Mouse (Mus musculus): Measurements from ENCODE around the gene Tmcc3. TPM values are rescaled to one million over a fixed set of nuclear protein-coding genes. Genes with fewer than 3 reads are reported as not detected.
"Not testable (repeated sequence)": the region's sequence is repeated elsewhere in the genome, so short reads cannot be mapped to it uniquely, and the experiment has no call there.

The Tmcc3 gene
- total RNA-seq, 2 experiments from 2014 or later, result 33.7 to 34.4 TPM

DNA sequence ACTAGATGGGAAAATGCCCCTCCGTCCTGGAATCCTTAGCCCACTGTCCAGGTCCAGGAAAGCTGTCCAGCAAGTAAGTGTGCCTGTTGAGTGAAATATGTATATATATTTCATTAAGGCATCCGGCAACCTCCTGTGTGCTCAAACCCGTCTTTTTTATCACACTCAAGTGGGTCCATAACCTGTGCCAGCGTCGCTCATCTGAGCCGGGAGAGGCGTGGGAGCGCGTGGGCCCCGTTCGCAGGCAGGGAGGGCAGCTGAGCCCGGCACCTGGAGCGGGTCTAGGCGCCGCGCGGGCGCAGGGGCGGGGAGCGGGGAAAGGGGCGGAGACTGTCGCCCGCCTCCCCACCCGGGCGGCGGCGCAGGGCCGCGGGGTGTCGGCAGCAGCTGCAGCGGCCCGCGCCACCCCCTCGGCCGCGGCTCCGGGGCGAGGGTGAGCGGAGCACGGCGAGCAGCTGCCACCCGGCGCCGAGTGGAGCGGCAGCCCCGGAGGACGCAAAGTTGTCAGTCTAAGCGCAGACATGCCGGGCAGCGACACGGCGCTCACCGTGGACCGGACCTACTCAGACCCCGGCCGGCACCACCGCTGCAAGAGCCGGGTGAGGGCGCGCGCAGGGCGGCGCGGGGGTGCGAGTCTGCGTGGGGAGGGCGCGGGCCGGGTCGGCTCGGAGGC lies 202.9 kb downstream of the Tmcc3 start:
- peak; percentile 86 for DNase-seq

DNA sequence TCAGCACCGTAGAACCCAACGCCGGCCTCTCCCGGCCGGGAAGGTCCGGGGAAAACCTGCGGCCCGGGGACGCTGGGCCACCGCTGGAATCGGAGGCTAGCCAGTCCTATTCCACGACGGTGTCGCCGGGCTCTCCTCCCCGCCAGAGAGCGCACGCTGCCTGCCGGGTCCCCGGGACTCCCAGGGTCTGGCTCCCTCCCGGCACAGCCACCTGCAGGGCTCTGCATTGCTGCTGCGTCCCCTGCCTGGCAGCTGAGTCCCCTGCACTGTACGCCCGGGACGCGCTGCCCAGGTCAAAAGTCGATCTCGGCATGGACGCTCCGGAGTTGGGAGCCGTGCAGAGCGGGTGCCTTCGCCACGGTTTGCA lies 203.4 kb downstream of the Tmcc3 start:
- peak; percentile 82 for DNase-seq

DNA sequence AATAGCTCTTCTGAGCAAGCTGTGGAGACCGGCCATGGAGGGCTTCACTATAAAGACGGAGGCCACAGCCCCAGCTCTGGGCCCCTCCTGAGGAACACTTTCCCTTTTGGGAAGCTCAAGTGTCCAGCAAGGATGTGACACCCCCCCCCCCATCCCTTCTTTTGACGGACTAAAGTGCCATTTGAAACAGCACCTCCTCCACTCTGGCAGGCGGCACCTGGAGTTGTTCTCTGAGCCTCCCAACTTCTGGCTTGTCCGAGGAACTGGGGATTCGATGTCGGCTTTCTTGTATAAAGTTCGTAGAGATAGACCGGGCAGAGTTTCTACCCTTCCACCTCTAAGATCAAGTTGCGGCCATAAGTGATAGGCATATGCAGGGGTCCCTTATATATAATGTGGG lies 203.8 kb downstream of the Tmcc3 start:
- no peak for DNase-seq

DNA sequence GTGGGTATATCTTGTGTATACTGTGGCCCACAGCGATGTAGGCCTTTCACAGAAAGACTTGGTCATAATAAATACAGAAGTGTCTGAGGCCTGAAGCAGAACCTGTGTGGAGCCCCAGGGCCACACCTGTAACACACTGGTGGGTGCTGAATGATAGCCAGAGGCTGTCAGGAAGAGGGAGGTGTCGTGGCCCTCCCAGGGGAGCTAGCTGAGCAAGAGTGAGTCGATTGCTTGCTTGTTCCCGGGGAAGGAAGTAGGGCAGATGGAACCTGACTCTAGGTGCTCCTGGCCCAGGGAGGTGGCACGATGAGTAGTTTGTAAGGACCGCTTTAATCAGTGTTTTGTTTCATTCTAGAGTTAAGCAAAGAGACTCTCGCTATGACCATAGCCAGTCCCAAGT lies 208.1 kb downstream of the Tmcc3 start:
- DNase-seq, result peak; percentile 26

DNA sequence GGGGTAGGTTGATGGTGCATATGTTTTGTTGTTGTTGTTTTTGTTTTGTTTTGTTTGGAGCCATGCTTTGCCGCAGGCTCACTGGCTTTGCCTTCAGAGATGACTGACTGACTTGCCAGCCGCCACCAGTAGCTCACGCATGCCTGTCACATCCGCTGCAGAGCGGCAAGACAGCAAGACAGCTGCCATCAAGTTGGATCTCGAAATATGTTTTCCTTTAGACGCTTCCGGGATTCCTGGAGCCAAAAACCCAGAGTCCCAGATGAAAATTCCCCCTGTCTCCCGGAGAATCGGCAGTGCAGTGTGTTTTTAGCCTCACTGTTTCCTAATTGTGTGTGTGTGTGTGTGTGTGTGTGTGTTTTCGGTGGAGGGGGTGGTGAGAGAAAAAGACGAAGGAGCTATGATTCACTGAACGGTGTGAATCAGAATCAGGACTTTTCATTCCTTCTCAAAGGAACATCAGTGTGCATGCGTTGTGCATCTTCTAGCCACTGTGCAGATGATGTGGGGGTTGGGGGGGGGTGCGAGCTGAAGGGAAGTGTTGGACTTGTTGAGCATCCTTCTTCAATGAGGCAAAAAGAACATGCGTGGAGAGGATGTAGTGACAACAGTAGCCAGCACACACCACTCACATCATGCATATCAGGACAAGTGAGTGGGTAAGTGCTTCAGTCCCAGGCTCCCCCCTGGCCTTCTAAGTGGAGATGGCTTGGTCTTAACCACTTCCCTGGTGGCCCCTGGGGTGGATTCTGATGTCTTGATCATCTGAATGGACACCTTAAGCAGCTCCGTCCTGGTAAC lies 208.8 kb downstream of the Tmcc3 start:
- DNase-seq, result no peak

DNA sequence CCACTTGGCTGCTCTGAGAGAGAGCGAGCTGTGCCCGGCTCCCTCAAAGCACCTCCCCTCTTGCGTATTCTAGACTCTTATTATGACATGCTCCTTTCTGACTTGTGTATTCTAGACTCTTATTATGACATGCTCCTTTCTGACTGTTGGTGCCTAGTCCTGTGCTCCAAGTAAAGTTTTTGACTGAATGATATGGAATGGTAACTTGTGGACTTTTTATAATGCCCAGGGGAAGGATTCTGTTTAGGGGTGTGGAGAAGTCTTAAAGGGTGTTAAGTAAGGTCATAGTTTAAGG lies 209.3 kb downstream of the Tmcc3 start:
- DNase-seq, result peak; percentile 45

DNA sequence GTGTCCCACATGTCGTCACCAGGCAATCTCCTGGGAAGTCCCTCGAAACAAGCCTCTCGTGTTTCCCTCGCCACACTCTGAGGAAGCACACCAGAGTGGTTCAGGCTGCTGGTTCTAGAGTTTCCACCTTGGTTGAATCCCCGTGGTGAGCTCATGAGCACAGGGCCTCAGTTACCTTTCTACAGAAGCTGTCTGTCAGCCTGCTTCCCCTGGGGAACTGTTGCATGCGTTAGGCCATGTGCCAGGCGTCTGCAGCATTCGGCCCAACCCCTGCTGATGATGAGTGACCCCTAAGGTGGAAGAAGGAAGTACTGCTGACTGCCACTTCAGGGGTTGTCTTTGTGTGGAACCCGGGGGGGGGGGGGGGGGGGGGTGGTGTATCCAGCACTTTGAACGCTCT lies 210.0 kb downstream of the Tmcc3 start:
- DNase-seq, result peak; percentile 21

DNA sequence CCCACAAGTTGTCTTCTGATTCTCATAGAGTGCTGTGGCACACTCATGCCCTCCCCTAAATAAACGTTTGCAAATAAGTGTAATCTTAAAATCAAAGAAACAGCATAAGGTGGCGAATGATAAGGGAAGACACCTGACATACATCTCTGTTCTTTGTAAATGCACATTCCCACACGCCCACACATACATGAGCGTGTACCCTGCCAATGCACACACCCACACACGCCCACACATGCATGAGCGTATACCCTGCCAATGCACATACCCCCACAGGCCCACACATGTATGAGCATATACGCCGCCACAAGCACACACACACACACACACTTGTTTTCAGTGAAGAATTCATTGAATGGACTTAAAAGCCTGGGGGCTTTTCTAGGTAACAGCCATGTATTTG lies 211.5 kb downstream of the Tmcc3 start:
- no peak for DNase-seq

DNA sequence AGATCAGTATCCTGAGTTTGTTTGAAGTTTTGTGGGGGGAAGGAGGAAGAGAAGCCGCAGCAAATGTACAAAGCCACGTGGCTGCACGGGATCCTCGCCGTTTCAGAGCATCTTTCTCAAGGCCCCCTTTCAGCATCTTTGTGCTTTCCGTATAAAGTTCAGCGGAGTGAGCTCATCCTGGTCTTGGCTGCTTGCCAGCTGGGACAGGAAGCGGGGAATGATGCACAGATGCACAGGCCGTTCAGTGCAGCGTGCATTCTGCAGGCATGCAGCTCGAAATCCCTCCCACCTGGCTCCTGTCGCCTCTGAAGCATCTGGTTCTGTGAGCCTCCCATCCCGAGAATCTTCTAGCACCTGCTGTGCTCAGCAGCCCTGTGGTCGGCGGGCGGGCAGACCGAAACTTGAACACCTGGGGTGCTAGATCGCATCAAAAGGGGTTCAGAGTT lies 212.0 kb downstream of the Tmcc3 start:
- DNase-seq, result peak; percentile 75

DNA sequence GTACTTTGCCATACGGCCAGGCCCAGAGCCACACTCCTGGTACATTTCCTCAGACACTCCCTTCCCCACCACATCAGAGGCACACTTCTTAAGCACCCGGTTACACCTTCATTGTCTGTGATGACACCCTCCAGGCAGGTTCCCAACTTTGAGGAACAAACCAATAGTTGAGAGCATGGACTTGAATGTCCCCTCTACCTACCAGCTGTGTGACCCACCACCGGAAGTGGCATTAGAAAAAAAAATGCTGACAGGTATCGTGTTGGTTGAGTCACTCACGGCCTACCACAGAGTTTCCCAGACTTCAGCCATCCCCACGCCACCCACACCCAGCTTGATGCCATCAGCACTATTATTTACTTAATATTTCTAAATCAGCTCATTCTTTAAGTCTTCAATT lies 213.2 kb downstream of the Tmcc3 start:
- DNase-seq, result no peak

DNA sequence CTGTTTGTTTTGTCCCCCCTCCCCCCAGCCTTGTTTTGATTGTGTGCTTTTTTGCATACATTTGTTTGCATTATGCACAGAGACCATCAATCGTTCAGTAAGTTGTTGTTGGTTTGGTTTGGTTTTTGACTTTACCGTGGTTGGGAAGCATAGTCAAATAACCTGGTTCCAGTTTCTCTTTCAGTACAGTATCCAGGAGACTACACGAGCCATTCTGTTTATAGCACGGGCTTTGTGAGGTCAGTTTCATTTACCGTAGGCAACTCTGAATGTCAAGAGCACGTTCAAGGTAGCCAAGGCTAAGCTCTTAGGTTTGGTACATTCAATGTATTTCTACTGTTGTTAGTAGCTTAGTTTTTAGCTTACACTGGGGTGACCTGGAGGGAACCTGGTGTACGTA lies 214.0 kb downstream of the Tmcc3 start:
- no peak for DNase-seq

DNA sequence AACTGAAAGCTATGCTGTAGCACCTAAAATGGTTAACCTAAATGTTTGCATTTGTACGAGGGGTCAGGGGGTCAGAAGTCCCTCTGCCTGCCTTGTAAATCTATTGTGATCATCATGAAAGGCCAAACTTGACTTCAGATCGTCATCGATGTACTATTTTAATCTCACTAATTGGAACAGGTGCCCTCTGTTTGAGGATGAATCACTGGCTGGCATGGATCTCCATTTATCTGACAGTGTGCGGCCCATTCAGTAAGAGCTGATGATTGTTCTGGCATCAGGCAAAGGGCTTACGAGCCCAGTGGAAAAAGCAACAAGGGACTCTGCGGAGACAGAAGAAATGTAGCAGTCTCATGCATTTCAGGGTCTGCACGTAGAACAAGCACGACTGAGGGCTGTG lies 215.1 kb downstream of the Tmcc3 start:
- no peak for DNase-seq

DNA sequence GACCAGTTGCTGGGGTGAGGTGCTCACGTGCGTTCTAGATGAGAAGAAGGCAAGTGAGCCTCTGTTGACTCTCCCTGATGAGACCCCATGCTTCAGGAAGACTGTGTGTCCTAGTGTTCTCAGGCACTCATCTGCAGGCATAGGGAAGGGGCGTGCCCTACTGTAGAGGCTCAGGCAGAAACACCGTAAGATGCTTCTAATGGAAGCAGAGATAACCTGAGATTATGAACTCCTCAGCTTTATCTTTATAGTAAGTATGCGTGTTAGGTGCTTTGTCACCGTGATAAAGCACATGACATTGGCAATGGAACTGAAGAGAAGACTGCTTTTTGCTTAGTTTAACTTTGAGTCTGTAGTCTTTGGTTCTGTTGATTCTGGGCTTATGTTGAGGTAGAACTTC lies 215.5 kb downstream of the Tmcc3 start:
- DNase-seq, result no peak

DNA sequence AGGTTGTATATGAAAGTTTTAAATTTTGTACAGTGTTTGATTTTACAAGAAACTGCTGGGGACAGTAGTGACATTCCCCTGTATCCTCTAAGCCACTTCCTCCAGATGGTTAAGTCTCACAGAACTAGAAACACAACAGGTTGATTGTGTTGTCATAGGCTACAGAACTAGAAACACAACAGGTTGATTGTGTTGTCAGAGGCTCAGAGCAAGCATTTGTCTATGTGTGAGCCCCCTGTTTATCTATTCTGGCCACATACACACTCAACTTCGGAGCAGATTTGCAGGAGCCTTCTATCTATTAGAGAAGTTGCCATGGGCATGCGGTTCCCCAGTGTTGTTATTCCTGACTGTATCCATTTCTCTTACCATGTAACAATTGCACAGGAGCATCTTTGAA lies 218.3 kb downstream of the Tmcc3 start:
- DNase-seq, result no peak

DNA sequence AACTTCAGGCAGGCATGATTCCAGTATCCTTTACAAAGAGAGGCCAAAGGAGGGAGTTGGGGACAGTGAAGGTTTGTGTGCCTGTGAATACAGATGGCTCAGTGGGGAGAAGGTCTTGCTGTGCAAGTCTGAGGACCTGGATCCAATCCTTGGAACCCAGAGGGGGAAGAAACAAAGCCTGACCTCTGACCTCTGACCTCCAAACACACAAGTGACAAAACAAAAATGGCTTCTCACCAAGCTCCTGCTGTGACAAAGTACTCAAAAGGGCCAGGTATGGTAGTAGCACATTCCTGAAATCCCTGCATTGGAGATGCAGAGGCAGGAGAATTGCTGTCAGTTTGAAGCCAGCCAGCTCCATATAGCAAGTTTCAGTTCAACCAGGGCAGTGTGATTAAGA lies 219.7 kb downstream of the Tmcc3 start:
- no peak for DNase-seq

DNA sequence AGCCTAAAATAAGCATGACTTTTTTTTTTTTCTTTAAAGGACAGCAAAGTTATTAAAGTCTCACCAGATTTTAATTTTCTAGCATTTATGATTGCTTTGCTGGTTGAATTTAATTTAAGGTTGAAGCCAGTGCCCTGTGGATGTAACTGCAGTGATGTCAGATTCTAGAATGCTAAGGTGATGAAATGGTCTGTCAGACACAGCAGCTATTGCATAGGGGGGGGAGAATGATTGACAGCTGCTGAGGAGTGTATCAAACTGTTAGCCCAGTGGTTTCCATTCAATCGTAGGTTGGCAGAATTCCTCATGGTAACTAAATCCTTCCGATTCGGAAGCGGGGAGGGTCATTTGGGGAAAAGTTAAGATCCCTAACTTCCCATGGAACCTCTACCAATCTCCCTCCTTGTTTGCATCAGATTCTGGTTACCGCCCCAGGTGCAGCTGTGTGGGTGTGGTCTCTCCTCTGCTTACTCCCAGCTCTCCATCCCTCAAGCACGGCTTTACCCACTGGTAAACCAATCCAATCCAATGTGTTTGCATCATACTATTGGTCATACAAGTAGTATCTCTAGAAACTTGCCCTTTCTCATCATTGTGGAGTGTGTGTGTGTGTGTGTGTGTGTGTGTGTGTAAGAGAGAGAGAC lies 221.5 kb downstream of the Tmcc3 start:
- no peak for DNase-seq

DNA sequence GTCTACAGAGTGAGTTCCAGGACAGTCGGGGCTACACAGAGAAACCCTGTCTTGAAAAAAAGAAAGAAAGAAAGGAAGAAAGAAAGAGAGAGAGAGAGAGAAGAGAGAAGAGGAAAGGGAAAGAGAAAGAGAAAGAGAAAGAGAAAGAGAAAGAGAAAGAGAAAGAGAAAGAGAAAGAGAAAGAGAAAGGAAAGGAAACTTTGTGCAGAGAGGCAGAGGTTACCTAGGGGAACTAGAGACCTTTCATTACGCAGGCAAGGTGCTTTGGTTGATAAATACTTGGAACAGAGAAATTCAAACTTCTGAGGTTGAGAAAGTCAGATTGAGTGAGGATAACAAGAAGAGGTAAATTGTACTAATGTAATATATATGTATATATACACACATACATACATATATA lies 226.9 kb downstream of the Tmcc3 start:
- DNase-seq, result not testable (repeated sequence)

DNA sequence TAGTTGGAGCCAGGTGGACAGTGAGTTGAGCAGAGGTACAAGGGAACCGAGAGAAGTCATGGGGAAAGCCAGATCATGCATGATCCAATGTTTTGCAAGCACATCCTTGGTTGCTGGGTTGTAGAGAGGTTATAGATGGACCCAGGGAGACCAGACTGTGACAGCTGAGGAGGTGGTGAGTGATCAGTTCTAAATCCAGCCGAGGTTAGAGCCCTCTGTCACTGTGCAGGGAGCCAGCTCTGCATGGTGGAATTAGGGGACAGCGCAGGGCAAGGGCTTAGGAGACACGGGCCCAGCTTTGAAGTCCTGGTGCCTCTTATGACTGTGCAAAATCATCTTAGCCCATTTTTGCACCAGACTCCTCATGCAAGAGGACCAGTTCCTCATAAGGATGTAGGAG lies 228.5 kb downstream of the Tmcc3 start:
- no peak for DNase-seq

DNA sequence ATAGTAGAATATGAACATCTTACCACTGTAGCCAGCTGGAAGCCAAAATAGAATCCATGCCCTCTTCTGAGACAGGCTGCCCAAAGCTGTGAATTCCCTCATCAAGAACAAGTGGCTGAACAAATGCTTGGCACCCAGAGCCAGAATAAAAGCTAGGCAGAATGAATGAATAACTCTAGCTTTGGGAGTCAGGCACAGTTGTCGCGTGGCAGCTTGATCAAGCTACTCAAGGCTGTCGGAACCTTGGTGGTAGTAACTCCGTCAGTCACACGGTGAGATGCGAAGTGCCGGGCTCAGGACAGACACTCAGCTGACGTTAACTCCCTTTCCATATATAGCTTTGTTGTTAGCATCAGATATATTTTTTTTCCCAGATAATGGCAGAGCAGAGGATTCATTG lies 232.2 kb downstream of the Tmcc3 start:
- DNase-seq, result no peak

DNA sequence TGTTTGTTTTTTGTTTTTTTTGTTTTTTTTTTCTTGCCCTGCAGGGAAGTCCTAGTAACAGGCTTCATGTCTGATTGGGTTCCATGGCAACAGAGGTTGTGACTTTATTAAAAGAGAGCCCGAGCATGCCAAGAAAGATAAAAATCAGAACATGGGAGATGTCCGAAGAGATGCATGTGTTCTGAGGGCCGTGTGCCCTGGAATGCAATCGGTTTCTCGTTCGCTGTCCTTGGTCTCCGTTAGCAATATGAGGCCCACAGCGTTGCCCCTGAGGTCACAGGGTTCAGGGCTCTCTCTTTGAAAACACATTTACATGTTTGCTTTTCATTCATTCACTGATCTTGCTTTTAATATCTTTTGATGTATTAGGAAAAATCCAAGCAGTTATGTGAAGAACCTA lies 233.1 kb downstream of the Tmcc3 start:
- no peak for DNase-seq

DNA sequence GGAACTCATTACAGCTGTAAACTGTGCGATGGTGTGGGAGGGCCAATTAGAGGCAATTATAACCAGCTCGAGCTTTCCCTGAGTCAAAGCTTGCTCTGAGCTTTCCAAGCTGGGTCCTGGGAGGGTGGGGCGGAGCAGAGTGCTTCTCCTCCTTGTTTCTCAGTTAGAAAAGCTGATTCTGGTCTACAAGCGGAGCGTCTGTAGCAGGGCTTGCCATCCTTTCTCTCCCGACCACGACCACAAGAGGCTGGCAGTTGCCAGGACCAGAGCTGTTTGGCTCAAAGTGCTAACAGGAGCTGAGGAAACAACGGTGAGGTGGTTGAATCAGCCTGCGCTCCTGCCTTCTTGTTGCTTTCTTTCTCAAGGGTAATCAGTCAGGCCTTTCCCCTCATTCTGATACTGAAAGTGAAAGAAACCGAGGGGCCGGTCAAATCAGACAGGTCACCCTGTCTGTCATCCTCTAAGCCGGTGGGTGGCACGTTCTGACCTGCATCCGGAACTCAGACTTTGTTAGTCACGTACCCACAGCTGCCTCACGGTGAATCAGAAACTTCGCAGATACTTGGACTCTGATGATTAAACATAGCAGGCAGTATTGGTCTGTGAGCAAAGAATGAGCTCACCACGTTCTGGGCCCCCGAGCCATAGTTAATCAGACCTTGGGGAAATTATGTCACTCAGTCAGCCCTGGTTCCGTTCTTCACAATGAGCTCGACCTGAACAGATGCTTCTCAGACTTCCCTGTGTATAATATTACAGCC lies 233.7 kb downstream of the Tmcc3 start:
- peak; percentile 49 for DNase-seq

DNA sequence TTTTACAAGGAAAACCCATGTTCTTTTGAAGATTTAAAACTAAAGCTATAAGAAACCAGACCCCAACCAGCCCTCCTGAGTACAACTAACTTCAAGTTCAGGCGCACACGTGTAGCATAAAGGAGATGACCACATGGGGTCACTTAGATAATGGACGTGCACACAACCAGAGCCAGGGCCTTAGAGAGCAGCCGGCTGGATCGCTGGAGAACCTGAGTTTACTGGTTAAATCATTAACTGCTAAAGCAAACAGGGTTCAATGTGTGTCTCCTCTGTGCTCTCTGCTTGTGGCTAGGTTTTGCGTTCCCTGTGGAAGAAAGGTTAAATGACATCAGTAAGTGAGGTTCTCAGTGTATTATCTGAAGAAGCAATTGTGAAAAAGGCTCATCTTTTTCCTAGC lies 234.9 kb downstream of the Tmcc3 start:
- no peak for DNase-seq

Data from adrenal gland, postnatal 10 days (tissue).